Mouse (Mus musculus) midbrain, embryonic 11.5 days (tissue): ENCODE data around the gene Ablim1. TPM values are rescaled to one million over a fixed set of nuclear protein-coding genes. Genes with fewer than 3 reads are reported as not detected.

Experiments used
- ATAC-seq: fragments of 200-750 bp; cut with Nextera tagmentation; 2 replicates; pipeline ENCODE4 v1.8.0; 2017; ENCODE audit warnings: moderate TSS enrichment, moderate library complexity; ENCODE audit not compliant: low FRiP score
- DNase-seq: peaks from one replicate; pipeline ENCODE4 v3.0.0; 2015; ENCODE audit warnings: low spot score; ENCODE audit errors: missing footprints
- H3K27ac ChIP-seq: fragments of 300-500 bp; sonication (generic); 2 replicates; pipeline ENCODE4 v1.5.1; 2014; ENCODE audit warnings: low read depth, low read length
- H3K27me3 ChIP-seq: fragments of 300-500 bp; sonication (generic); 2 replicates; pipeline ENCODE4 v1.6.1; 2014; ENCODE audit warnings: mild to moderate bottlenecking, low read length, moderate library complexity, mixed read lengths; ENCODE audit not compliant: control insufficient read depth, insufficient read depth
- H3K36me3 ChIP-seq: fragments of 300-500 bp; sonication (generic); 2 replicates; pipeline ENCODE4 v1.6.1; 2014; ENCODE audit warnings: mild to moderate bottlenecking, low read length, moderate library complexity, mixed read lengths; ENCODE audit not compliant: control insufficient read depth, insufficient read depth
- H3K4me1 ChIP-seq: fragments of 300-500 bp; sonication (generic); 2 replicates; pipeline ENCODE4 v1.6.1; 2014; ENCODE audit warnings: low read length; ENCODE audit not compliant: control insufficient read depth, insufficient read depth
- H3K4me2 ChIP-seq: fragments of 300-500 bp; sonication (generic); 2 replicates; pipeline ENCODE4 v1.6.1; 2014; ENCODE audit warnings: mild to moderate bottlenecking, moderate library complexity
- H3K4me3 ChIP-seq: fragments of 300-500 bp; sonication (generic); 2 replicates; pipeline ENCODE4 v1.5.1; 2014; ENCODE audit warnings: low read depth, low read length
- H3K9ac ChIP-seq: fragments of 300-500 bp; sonication (generic); 2 replicates; pipeline ENCODE4 v1.6.1; 2014; ENCODE audit warnings: low read length
- H3K9me3 ChIP-seq: fragments of 300-500 bp; sonication (generic); 2 replicates; pipeline ENCODE4 v1.6.1; 2016; ENCODE audit warnings: low read length; ENCODE audit not compliant: control insufficient read depth
- WGBS: fragments of 180-500 bp; shearing (Covaris S2); extraction: QIAGEN DNeasy Blood & Tissue Kit; methylation state at CpG from one replicate; pipeline ENCODE4 v1.1.7; 2014; 5-methylcytosine and 5-hydroxymethylcytosine counted together
- polyA plus RNA-seq: library from polyadenylated mRNA; unstranded; fragments of >200 nt; fragmentation: Nextera tagmentation; extraction: Ambion mirVana; gene quantifications from 2 replicates; pipeline ENCODE4 v1.2.1, GENCODE M21; 2014

The Ablim1 gene
- polyA plus RNA-seq, 1 experiment from 2014 or later: 18.3 TPM

DNA sequence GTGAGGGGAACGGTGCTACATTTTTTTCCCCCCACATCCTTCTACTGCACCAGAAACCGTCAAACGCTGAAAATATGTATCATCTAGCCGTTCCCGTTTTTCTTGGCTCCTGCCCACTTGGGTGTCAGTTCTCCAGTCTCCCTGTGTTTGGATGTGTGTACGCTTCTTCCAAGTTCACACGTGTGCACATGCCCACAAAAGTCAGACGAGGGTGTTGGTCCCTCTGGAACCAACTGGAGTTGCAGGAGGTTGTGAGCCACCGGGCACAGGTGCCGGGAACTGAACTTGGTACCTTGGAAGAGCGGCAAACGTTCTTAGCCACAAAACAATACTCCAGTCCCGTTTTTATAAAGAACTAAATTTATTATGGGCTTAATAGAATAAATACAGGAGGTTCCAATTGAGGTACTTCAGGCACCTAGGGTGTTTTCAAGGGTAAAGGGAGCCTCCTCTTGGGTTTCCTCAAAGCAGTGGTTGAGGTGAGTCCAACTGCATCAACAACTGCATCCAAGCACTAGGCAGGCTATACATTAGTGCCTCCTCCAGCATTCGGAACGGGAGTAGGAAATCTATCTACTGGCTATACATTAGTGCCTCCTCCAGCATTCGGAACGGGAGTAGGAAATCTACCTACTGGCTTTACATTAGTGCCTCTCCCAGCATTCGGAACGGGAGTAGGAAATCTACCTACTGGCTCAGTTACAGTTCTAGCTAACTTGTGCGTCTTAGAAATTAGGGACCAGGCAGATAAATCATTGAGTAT, 44.3 kb upstream of the Ablim1 start:
- Histone ChIP-seq H3K4me3 (no peak overlapping the region), H3K36me3 (no peaks in the 10 kb centered on the region), H3K9me3 (no peaks in the 10 kb centered on the region), H3K9ac (no peak overlapping the region), H3K27me3 (no peaks in the 10 kb centered on the region), H3K4me1 (peaks cover 14% of the 10 kb centered on the region), H3K4me2 (no peak overlapping the region), H3K27ac (no peak overlapping the region)
- DNase-seq (no peak), ATAC-seq (no peak)
- 95% methylated on average over 20 of the region's 20 CpGs for WGBS

DNA sequence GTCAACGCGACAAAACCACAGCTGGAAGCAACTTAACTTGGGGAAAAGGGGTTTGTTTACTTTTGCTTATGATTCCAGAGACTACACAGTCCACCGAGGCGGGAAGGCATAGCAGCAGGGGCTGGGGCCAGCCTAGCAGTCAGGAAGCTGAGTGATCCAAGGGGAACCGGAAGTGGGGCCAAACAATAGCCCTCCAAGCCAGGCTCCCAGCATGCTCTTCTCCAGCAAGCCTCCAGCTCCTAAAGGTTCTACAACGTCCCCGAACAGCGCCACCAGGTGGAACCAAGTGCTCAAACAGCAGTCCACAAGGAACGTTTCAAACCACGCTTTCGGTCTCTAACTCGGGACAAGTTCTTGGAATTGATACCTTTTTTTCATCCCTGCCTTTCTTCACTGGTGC, 43.6 kb upstream of the Ablim1 start:
- ATAC-seq: no peak
- H3K4me1 ChIP-seq: peaks cover 14% of the 10 kb centered on the region
- WGBS: 79% methylated on average over 12 of the region's 12 CpGs

DNA sequence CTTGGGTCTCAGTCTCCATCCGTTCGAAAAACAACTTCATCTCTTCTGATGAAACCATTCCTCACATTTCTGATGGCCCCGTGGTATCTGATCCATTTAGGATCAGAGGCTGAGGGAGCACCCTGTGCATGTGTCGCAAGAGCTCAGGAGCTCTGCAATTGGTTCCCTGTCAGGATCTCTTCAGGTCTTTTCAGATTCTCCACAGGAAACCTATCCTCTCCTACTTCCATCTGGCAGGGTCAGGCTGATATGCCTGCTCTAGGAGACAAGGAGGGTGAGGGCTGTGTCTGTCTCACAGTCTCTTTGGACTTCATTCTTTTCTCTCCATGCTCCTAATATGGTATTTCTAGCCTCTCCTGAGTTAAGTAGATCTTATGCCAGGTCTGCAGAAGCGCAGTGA, 43.1 kb upstream of the Ablim1 start:
- 94% methylated on average over 5 of the region's 5 CpGs for WGBS
- Histone ChIP-seq H3K27me3 (no peaks in the 10 kb centered on the region), H3K9me3 (no peaks in the 10 kb centered on the region), H3K9ac (no peak overlapping the region), H3K4me3 (no peak overlapping the region), H3K27ac (no peak overlapping the region), H3K4me1 (peaks cover 9% of the 10 kb centered on the region), H3K4me2 (no peak overlapping the region), H3K36me3 (no peaks in the 10 kb centered on the region)
- DNase-seq (no peak), ATAC-seq (no peak)

More for the DNA sequence above, 43.6 kb upstream of the Ablim1 start:
- Histone ChIP-seq H3K9me3 (no peaks in the 10 kb centered on the region), H3K36me3 (no peaks in the 10 kb centered on the region), H3K4me2 (no peak overlapping the region), H3K27ac (no peak overlapping the region), H3K9ac (no peak overlapping the region), H3K4me3 (no peak overlapping the region), H3K27me3 (no peaks in the 10 kb centered on the region)
- DNase-seq: no peak

DNA sequence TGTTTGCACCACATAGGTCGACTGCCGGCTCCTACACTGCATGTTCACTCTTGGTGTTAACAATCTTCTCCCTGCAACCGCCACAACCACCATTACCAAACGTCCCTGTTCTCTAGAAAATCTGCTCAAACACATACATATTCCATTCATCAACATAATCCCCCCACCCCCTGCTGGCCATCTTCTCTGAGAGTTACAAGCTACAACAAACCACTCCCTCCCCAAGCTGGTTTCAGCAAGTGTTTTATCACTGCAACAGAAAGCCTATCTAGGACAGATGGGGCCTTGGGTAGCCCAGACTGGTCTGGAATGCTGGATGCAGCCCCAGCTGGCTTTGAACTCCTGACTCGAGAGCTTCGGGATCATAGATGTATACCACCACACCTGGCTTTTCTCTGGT, 42.5 kb upstream of the Ablim1 start:
- DNase-seq: no peak
- H3K27ac ChIP-seq: no peak overlapping the region
- no peak overlapping the region for H3K4me2 ChIP-seq
- no peaks in the 10 kb centered on the region for H3K36me3 ChIP-seq
- no peak for ATAC-seq
- no peak overlapping the region for H3K4me3 ChIP-seq
- H3K4me1 ChIP-seq: peaks cover 5% of the 10 kb centered on the region; the same call in 1 of the 2 replicates
- no peak overlapping the region for H3K9ac ChIP-seq
- WGBS: 86% methylated on average over 6 of the region's 6 CpGs
- no peaks in the 10 kb centered on the region for H3K27me3 ChIP-seq
- H3K9me3 ChIP-seq: no peaks in the 10 kb centered on the region

DNA sequence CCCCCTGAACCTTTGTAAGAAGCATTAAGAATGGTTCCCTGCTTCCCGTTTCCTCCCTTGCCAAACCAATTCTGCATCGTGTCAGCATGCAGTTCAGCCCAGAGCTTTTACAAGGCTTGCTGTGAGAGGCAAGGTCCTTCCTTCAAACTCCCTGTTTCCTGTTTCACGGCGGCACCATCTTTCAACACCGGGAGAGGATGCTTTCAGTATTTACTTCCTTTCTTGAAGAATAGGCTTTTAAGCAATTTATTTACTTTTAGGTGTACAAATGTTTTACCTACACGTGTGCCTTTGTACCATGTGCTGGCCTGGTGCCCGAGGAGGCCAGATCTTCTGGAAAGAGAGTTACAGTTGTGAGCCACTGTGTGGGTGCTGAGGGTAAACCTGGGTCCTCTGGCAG, 41.6 kb upstream of the Ablim1 start:
- no peak for ATAC-seq
- Histone ChIP-seq H3K36me3 (no peaks in the 10 kb centered on the region), H3K4me1 (peaks cover 5% of the 10 kb centered on the region; the same call in 1 of the 2 replicates), H3K4me3 (no peak overlapping the region), H3K27ac (no peak overlapping the region), H3K9ac (no peak overlapping the region), H3K9me3 (no peaks in the 10 kb centered on the region), H3K4me2 (no peak overlapping the region), H3K27me3 (no peaks in the 10 kb centered on the region)
- WGBS: 86% methylated on average over 7 of the region's 7 CpGs
- no peak for DNase-seq

DNA sequence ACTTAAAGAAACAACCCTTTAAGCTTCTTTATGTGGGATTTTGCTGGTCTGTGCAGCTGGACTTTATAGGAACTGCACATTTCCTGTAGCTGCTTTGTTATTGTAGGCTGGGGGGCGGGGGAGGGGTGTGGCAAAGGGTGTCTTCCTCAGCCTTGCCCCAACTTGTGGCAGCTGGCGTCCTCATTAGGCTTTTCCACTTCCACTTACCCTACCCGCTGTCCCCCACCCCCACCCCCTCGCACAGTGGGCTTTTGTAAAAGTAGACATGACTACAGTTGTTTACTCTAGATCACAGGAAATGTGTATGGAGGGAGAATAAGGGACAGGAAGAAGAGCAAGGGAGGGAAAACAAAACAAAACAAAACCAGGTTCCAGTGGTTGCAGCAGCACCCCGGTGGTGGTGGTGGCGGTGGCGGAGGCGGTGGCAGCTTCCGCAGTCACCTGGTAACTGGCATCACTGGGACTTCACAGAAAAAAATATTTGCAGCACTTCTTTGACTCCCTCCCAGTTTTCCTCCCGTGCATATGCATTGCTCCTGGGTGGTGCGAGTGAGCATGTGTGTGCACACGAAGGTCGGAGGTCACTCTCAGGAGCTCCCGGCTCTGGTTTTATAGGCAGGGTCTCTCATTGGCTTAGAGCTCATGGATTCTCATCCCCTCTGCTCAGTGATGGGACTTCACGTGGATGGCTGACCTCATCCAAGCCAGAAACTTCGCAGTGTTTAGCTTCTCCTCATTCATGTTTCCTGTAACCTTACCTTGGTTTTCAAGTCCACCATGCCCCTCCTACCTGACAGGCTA, 40.9 kb upstream of the Ablim1 start:
- H3K27ac ChIP-seq: no peak overlapping the region
- no peaks in the 10 kb centered on the region for H3K27me3 ChIP-seq
- H3K4me3 ChIP-seq: no peak overlapping the region
- peaks cover 5% of the 10 kb centered on the region; the same call in 1 of the 2 replicates for H3K4me1 ChIP-seq
- DNase-seq: no peak
- 87% methylated on average over 16 of the region's 16 CpGs for WGBS
- no peak overlapping the region for H3K9ac ChIP-seq
- ATAC-seq: no peak
- no peaks in the 10 kb centered on the region for H3K36me3 ChIP-seq
- H3K4me2 ChIP-seq: no peak overlapping the region
- H3K9me3 ChIP-seq: no peaks in the 10 kb centered on the region

DNA sequence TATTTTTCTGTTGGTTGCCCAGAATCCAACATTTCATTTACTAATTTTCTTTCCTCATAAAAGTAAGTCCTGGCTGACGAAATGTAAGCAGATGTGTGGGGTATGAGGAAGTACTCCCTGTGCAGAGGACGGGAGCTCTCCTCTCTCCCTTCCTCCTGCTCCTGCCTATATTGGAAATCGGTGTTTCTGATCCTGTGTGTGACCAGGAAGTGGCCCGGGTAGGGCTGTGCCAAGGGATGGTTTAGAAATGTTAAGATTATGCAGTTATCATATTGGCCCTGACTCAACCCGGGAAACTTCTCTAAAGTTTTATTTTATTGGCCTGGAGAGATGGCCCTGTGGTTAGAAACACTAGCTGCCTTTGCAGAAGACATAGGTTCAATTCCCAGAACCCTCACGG, 40.0 kb upstream of the Ablim1 start:
- Histone ChIP-seq H3K27me3 (no peaks in the 10 kb centered on the region), H3K36me3 (no peaks in the 10 kb centered on the region), H3K9ac (no peak overlapping the region), H3K27ac (no peak overlapping the region), H3K9me3 (no peaks in the 10 kb centered on the region), H3K4me1 (peaks cover 2% of the 10 kb centered on the region; the same call in 1 of the 2 replicates), H3K4me2 (no peak overlapping the region), H3K4me3 (no peak overlapping the region)
- ATAC-seq: no peak
- DNase-seq: no peak
- WGBS: 87% methylated on average over 6 of the region's 6 CpGs

DNA sequence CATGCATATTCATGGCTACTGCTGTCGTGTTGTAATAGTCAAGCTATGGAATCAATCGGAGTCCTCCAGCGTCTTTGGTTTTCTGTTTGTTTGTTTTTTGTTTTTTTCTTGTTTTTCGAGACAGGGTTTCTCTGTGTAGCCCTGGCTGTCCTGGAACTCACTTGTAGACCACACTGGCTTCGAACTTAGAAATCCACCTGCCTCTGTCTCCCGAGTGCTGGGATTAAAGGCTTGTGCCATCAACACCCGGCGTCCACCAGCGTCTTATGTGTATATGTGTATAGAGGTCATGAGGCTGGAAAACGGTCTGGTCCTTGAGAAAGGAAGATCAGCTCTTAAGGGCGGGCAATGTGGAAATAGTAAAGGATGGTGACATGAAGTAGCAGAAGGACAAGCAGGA, 39.3 kb upstream of the Ablim1 start:
- Histone ChIP-seq H3K9ac (no peak overlapping the region), H3K4me2 (no peak overlapping the region), H3K4me3 (no peak overlapping the region), H3K36me3 (no peaks in the 10 kb centered on the region), H3K4me1 (no peaks in the 10 kb centered on the region), H3K27me3 (no peaks in the 10 kb centered on the region), H3K9me3 (no peaks in the 10 kb centered on the region), H3K27ac (no peak overlapping the region)
- 91% methylated on average over 11 of the region's 11 CpGs for WGBS
- DNase-seq: no peak
- ATAC-seq: no peak

DNA sequence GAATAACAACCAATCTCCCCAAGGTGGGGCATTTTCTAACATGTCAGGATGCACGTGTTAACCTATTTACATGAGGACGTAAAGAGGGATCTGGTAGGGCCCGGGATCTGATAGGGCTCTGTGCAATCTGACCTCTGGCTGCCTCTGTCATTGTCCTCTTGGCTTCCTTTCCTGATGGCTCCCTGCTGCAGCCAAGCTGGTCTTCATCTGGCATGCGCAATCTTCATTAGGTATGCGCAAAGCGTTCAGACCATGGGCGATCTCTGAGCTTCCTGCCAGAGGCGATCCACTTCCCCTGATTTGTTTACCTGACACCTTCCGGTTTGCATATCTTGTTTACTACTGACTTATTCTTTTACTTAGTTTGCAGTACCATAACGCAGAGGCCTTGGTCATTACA, 38.5 kb upstream of the Ablim1 start:
- no peaks in the 10 kb centered on the region for H3K9me3 ChIP-seq
- ATAC-seq (no peak), DNase-seq (no peak)
- no peaks in the 10 kb centered on the region for H3K27me3 ChIP-seq
- no peak overlapping the region for H3K27ac ChIP-seq
- H3K9ac ChIP-seq: no peak overlapping the region
- H3K4me1 ChIP-seq: no peaks in the 10 kb centered on the region
- H3K4me3 ChIP-seq: no peak overlapping the region
- H3K36me3 ChIP-seq: no peaks in the 10 kb centered on the region
- WGBS: 94% methylated on average over 10 of the region's 10 CpGs
- no peak overlapping the region for H3K4me2 ChIP-seq
